ENCODE assay signal across 8 mouse cellular contexts in the genomic region with DNA sequence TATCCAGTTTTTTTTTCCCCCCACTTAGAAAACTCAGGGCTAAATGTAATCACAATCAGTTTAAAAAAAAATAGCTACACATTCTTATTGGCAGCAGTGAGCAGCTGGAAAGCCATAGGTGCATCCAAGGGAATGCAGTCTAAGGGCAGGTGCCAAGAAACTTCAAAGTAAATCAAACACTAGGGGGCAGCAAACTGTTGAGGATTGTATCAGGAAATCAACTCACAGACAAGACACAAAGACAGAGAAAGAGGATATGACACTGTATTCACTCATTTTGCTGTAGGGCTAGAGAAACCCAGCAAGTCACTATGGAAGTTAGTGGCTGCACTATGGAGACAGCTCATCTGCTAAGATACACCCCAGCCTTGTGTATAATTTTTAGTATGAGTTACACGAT. TPM values are rescaled to one million over a fixed set of nuclear protein-coding genes. Genes with fewer than 3 reads are reported as not detected.
DNase-seq lines count a peak whose midpoint lies in the region; ATAC-seq and TF ChIP-seq lines count a peak whose summit lies in the region.

No protein-coding gene starts in this region.

- H3K9me3 ChIP-seq in forebrain, embryonic 14.5 days (replicated peaks; ENCODE audit: control insufficient read depth, low read length): no peaks in the 10 kb centered on the region
- no peaks in the 10 kb centered on the region for H3K9me3 ChIP-seq in forebrain, embryonic 12.5 days
- H3K9me3 ChIP-seq in heart, postnatal 0 days (replicated peaks; ENCODE audit: control insufficient read depth, low read length): no peaks in the 10 kb centered on the region

- no peak for TF ChIP-seq EP300 in heart, postnatal 0 days (IDR thresholded peaks at IDR 0.05; ENCODE audit: low read depth)

- no peaks in the 10 kb centered on the region for H3K36me3 ChIP-seq in forebrain, embryonic 14.5 days (ENCODE audit: control insufficient read depth, insufficient read depth, low read length)
- H3K36me3 ChIP-seq in forebrain, embryonic 12.5 days (replicated peaks): no peaks in the 10 kb centered on the region
- H3K36me3 ChIP-seq in heart, postnatal 0 days (replicated peaks; ENCODE audit: control insufficient read depth, insufficient read depth, low read length): no peaks in the 10 kb centered on the region

- H3K4me1 ChIP-seq in forebrain, embryonic 14.5 days (ENCODE audit: control insufficient read depth, insufficient read depth, low read length): peaks cover 15% of the 10 kb centered on the region
- H3K4me1 ChIP-seq in forebrain, embryonic 12.5 days: peaks cover 35% of the 10 kb centered on the region
- peaks cover 12% of the 10 kb centered on the region; the same call in 1 of the 2 replicates for H3K4me1 ChIP-seq in heart, postnatal 0 days (ENCODE audit: control insufficient read depth, insufficient read depth)

- no peak overlapping the region for H3K4me3 ChIP-seq in forebrain, embryonic 14.5 days (ENCODE audit: low read depth, low read length)
- H3K4me3 ChIP-seq in forebrain, embryonic 12.5 days (replicated peaks): no peak overlapping the region
- no peak overlapping the region for H3K4me3 ChIP-seq in heart, postnatal 0 days (ENCODE audit: low read depth, low read length)
- H3K4me3 ChIP-seq in layer of hippocampus, adult 2 months: no peak overlapping the region

- H3K27ac ChIP-seq in forebrain, embryonic 14.5 days (ENCODE audit: low read depth, low read length): no peak overlapping the region
- no peak overlapping the region for H3K27ac ChIP-seq in forebrain, embryonic 12.5 days
- H3K27ac ChIP-seq in heart, postnatal 0 days (ENCODE audit: low read depth): no peak overlapping the region
- peak overlapping the region; percentile 24 for H3K27ac ChIP-seq in layer of hippocampus, adult 2 months

- ATAC-seq in forebrain, embryonic 14.5 days: no peak
- ATAC-seq in forebrain, embryonic 12.5 days (ENCODE audit: low FRiP score): no peak
- ATAC-seq in heart, postnatal 0 days (ENCODE audit: insufficient read depth, low read depth): no peak
- ATAC-seq in megakaryocyte, adult 5-6 weeks (ENCODE audit: poor library complexity, severe bottlenecking): peak; percentile 31

- DNase-seq in forebrain, embryonic 14.5 days (ENCODE audit: low spot score): peak; percentile 93
- DNase-seq in R1 (ENCODE audit: low read depth, low spot score): peak; percentile 85
- DNase-seq in cerebellum, postnatal 10 days: peak; percentile 80 to 94
- peak; percentile 65 for DNase-seq in heart, postnatal 0 days (ENCODE audit: low spot score)
- peak; percentile 77 to 83 for DNase-seq in layer of hippocampus, adult 2 months (ENCODE audit: low spot score in 2 of 2)
- DNase-seq in right cerebral cortex, postnatal 25 days: peak; percentile 40

- TF ChIP-seq CTCF in heart, postnatal 0 days (IDR thresholded peaks at IDR 0.05; ENCODE audit: low read depth): peak; percentile 80
- TF ChIP-seq CTCF in layer of hippocampus, adult 2 months (conservative IDR thresholded peaks at IDR 0.05): peak; percentile 89

- 55% methylated on average over 1 of the region's 1 CpGs for WGBS in forebrain, embryonic 14.5 days
- WGBS in forebrain, embryonic 12.5 days: 69% methylated on average over 1 of the region's 1 CpGs
- 50% methylated on average over 1 of the region's 1 CpGs for WGBS in heart, postnatal 0 days

- H3K9ac ChIP-seq in forebrain, embryonic 14.5 days (ENCODE audit: low read length): no peak overlapping the region
- no peak overlapping the region for H3K9ac ChIP-seq in forebrain, embryonic 12.5 days
- H3K9ac ChIP-seq in heart, postnatal 0 days (replicated peaks; ENCODE audit: low read depth, low read length): no peak overlapping the region

- no peaks in the 10 kb centered on the region for H3K27me3 ChIP-seq in forebrain, embryonic 14.5 days (replicated peaks; ENCODE audit: control insufficient read depth, insufficient read depth, low read length)
- no peaks in the 10 kb centered on the region for H3K27me3 ChIP-seq in forebrain, embryonic 12.5 days
- H3K27me3 ChIP-seq in heart, postnatal 0 days (ENCODE audit: control insufficient read depth, insufficient read depth, low read length): no peaks in the 10 kb centered on the region

- H3K4me2 ChIP-seq in forebrain, embryonic 14.5 days (ENCODE audit: low read length): no peak overlapping the region
- H3K4me2 ChIP-seq in forebrain, embryonic 12.5 days: no peak overlapping the region
- no peak overlapping the region for H3K4me2 ChIP-seq in heart, postnatal 0 days (ENCODE audit: low read depth, low read length)

RNA-seq across cellular contexts. Expression of a gene that starts 42.9 kb away (rescaled TPM):
- polyA plus RNA-seq in forebrain, embryonic 14.5 days (2014; fragmentation: Nextera tagmentation; extraction: Ambion mirVana): 66.1 and 86.8 TPM in 2 replicates
- polyA plus RNA-seq in forebrain, embryonic 12.5 days (2016; fragmentation: Nextera tagmentation; extraction: Ambion mirVana): 71.5 and 78.4 TPM in 2 replicates
- 13.8 and 29.7 TPM in 2 replicates for total RNA-seq in heart, postnatal 0 days (2014; rRNA removed; ENCODE audit: low replicate concordance)
- 8.4 and 8.7 TPM in 2 replicates for polyA plus RNA-seq in heart, postnatal 0 days (2015; fragmentation: Nextera tagmentation; extraction: Ambion mirVana)
- total RNA-seq in layer of hippocampus, adult 2 months (2021): 100 to 1,000 TPM in 1 of 2 experiments, 10 to 100 TPM in 1; 90.9 to 108 TPM
- total RNA-seq in megakaryocyte, adult 5-6 weeks (2015): 17.0 and 17.8 TPM in 2 replicates
- 15.8 and 16.3 TPM in 2 replicates for total RNA-seq in megakaryocyte, adult 5-6 weeks (2017)

Comparison
In these comparisons a context has a peak if more than half of its experiments do, and no peak if none do; other contexts are left out.
1. DNase-seq: peak in every context shown above with its lines; median percentile 93 in forebrain, embryonic 14.5 days; 87 in cerebellum, postnatal 10 days; 85 in R1; 80 in layer of hippocampus, adult 2 months; 65 in heart, postnatal 0 days; 40 in right cerebral cortex, postnatal 25 days.